Mouse (Mus musculus) testis, adult 2 months (tissue): ENCODE data around the gene Pnpla5.

Experiments used
- CTCF ChIP-seq: fragments of 200-500 bp; IDR thresholded peaks from 2 replicates; pipeline ENCODE4 v1.5.1; 2012; ENCODE audit warnings: low read depth, mild to moderate bottlenecking, inconsistent platforms, low read length, moderate library complexity; ENCODE audit not compliant: control insufficient read depth, insufficient read depth, insufficient replicate concordance
- POLR2A ChIP-seq: fragments of 200-500 bp; IDR thresholded peaks from 2 replicates; pipeline ENCODE4 v1.6.1; 2012; ENCODE audit warnings: low read depth, mild to moderate bottlenecking, inconsistent platforms, low read length, moderate library complexity; ENCODE audit not compliant: control insufficient read depth

- TF ChIP-seq CTCF (no peak), POLR2A (no peak)
Observed at GRCm38 (mm10) chr15:84108899-84109298, 14.1 kb downstream of the Pnpla5 start.
